Mouse (Mus musculus) liver, adult 2 months (tissue): Measurements from ENCODE around the gene Mpv17. TPM values are rescaled to one million over a fixed set of nuclear protein-coding genes. Genes with fewer than 3 reads are reported as not detected.

Experiments used
- DNase-seq: peaks from one replicate; pipeline ENCODE4 v3.0.0-alpha.2; 2011; ENCODE audit warnings: low read depth, low spot score; ENCODE audit errors: extremely low read depth
- H3K27ac ChIP-seq: fragments of 200-500 bp; replicated peaks from 2 replicates; pipeline ENCODE4 v1.5.1; 2012; ENCODE audit warnings: low read depth, mild to moderate bottlenecking, control low read depth, inconsistent platforms, low read length; ENCODE audit not compliant: insufficient read depth
- H3K27me3 ChIP-seq: fragments of 200-500 bp; 2 replicates; pipeline ENCODE4 v1.6.1; 2012; ENCODE audit warnings: mild to moderate bottlenecking, moderate library complexity, low read length, inconsistent platforms; ENCODE audit not compliant: control insufficient read depth, insufficient read depth
- H3K36me3 ChIP-seq: fragments of 200-500 bp; 2 replicates; pipeline ENCODE4 v1.6.1; 2012; ENCODE audit warnings: low read length, inconsistent platforms; ENCODE audit not compliant: control insufficient read depth, insufficient read depth
- H3K4me1 ChIP-seq: fragments of 200-500 bp; 2 replicates; pipeline ENCODE4 v1.6.1; 2011; ENCODE audit warnings: low read length; ENCODE audit not compliant: control insufficient read depth, insufficient read depth
- H3K4me3 ChIP-seq: fragments of 200-500 bp; 2 replicates; pipeline ENCODE4 v1.5.1; 2011; ENCODE audit warnings: low read depth, mild to moderate bottlenecking, control low read depth, low read length, moderate library complexity; ENCODE audit not compliant: insufficient read depth
- H3K79me2 ChIP-seq: fragments of 200-500 bp; 2 replicates; pipeline ENCODE4 v1.6.1; 2012; ENCODE audit warnings: inconsistent platforms, mild to moderate bottlenecking, low read length, moderate library complexity; ENCODE audit not compliant: control insufficient read depth, insufficient read depth
- H3K9ac ChIP-seq: fragments of 200-500 bp; 2 replicates; pipeline ENCODE4 v1.6.1; 2012; ENCODE audit warnings: low read depth, mild to moderate bottlenecking, control low read depth, inconsistent platforms, low read length
- CTCF ChIP-seq: fragments of 200-500 bp; IDR thresholded peaks from 2 replicates; pipeline ENCODE4 v1.5.1; 2011; ENCODE audit warnings: low read depth, low read length, control low read depth
- POLR2A ChIP-seq: fragments of 200-500 bp; IDR thresholded peaks from 2 replicates; pipeline ENCODE4 v1.6.1; 2011; ENCODE audit warnings: low read length, control low read depth; ENCODE audit not compliant: insufficient read depth; ENCODE audit errors: extremely low read depth
- WGBS: fragments of 180-500 bp; shearing (Covaris S2); methylation state at CpG from one replicate; pipeline ENCODE4 v1.1.7; 2018; 5-methylcytosine and 5-hydroxymethylcytosine counted together
- polyA plus RNA-seq: library from polyadenylated mRNA; depleted of rRNA; stranded (reverse); fragments of >200 nt; gene quantifications from 2 replicates; pipeline ENCODE4 v1.2.3, GENCODE M21; 2012
- total RNA-seq: library from RNA; depleted of rRNA; stranded (reverse); fragments of >200 nt; gene quantifications from 2 replicates; pipeline ENCODE4 v1.2.3, GENCODE M21; 2014

Gene Mpv17
- total and polyA plus RNA-seq, 2 experiments = 49.0 to 92.3 TPM

- no peaks in the 10 kb centered on the region; the same call in 1 of the 2 replicates for H3K27me3 ChIP-seq
- no peaks in the 10 kb centered on the region for H3K4me1 ChIP-seq
- H3K79me2 ChIP-seq = no peaks in the 10 kb centered on the region
- no peaks in the 10 kb centered on the region for H3K36me3 ChIP-seq
- H3K27ac ChIP-seq = no peak overlapping the region
- no peak for TF ChIP-seq POLR2A
- WGBS = 34% methylated on average over 5 of the region's 5 CpGs
- H3K4me3 ChIP-seq = no peak overlapping the region
- no peak for DNase-seq
- no peak overlapping the region for H3K9ac ChIP-seq
These were observed 28.0 kb downstream of the Mpv17 start for GRCm38 (mm10) chr5:31126050-31126449.

GRCm38 (mm10) chr5:31123481-31123880 is 30.6 kb downstream of the Mpv17 start:
- Histone ChIP-seq H3K27me3 (no peaks in the 10 kb centered on the region), H3K9ac (no peak overlapping the region), H3K4me1 (no peaks in the 10 kb centered on the region), H3K27ac (no peak overlapping the region), H3K36me3 (no peaks in the 10 kb centered on the region), H3K79me2 (no peaks in the 10 kb centered on the region), H3K4me3 (no peak overlapping the region)
- DNase-seq = no peak
- 61% methylated on average over 2 of the region's 2 CpGs for WGBS
- TF ChIP-seq POLR2A (no peak), CTCF (no peak)

GRCm38 (mm10) chr5:31121111-31121510 is 32.9 kb downstream of the Mpv17 start:
- H3K4me1 ChIP-seq = no peaks in the 10 kb centered on the region
- no peaks in the 10 kb centered on the region for H3K79me2 ChIP-seq
- TF ChIP-seq CTCF (no peak), POLR2A (no peak)
- no peak overlapping the region for H3K27ac ChIP-seq
- WGBS = 83% methylated on average over 8 of the region's 8 CpGs
- DNase-seq = no peak
- no peak overlapping the region for H3K9ac ChIP-seq
- peaks cover 3% of the 10 kb centered on the region; the same call in 1 of the 2 replicates for H3K27me3 ChIP-seq
- no peak overlapping the region for H3K4me3 ChIP-seq
- H3K36me3 ChIP-seq = no peaks in the 10 kb centered on the region

GRCm38 (mm10) chr5:31116912-31117311 is 37.1 kb downstream of the Mpv17 start:
- peaks cover 3% of the 10 kb centered on the region; the same call in 1 of the 2 replicates for H3K27me3 ChIP-seq
- H3K79me2 ChIP-seq = no peaks in the 10 kb centered on the region
- H3K36me3 ChIP-seq = no peaks in the 10 kb centered on the region
- no peak overlapping the region for H3K9ac ChIP-seq
- 26% methylated on average over 10 of the region's 10 CpGs for WGBS
- no peak overlapping the region for H3K27ac ChIP-seq
- no peak for DNase-seq
- TF ChIP-seq POLR2A (no peak), CTCF (no peak)
- no peak overlapping the region for H3K4me3 ChIP-seq
- H3K4me1 ChIP-seq = no peaks in the 10 kb centered on the region

GRCm38 (mm10) chr5:31116354-31116753 is 37.7 kb downstream of the Mpv17 start, which contains the start of gene Trim54:
TSS of gene Trim54 (plus strand) at chr5:31116712.
- H3K27ac ChIP-seq = no peak within 1 kb of the TSS
- TF ChIP-seq CTCF = no peak
- TF ChIP-seq POLR2A = no peak
- no peak within 1 kb of the TSS for H3K4me3 ChIP-seq
- DNase-seq = no peak
- H3K79me2 ChIP-seq = no peaks in the 10 kb centered on the region
- WGBS = 33% methylated on average over 3 of the region's 3 CpGs
- no peaks in the 10 kb centered on the region for H3K36me3 ChIP-seq
- H3K4me1 ChIP-seq = no peaks in the 10 kb centered on the region
- no peak within 1 kb of the TSS for H3K9ac ChIP-seq
- peaks cover 3% of the 10 kb centered on the region; the same call in 1 of the 2 replicates for H3K27me3 ChIP-seq

GRCm38 (mm10) chr5:31110781-31111180 is 43.3 kb downstream of the Mpv17 start:
- Histone ChIP-seq H3K27ac (no peak overlapping the region), H3K27me3 (no peaks in the 10 kb centered on the region), H3K4me1 (no peaks in the 10 kb centered on the region), H3K36me3 (no peaks in the 10 kb centered on the region), H3K9ac (no peak overlapping the region), H3K79me2 (no peaks in the 10 kb centered on the region), H3K4me3 (no peak overlapping the region)
- peak; percentile 11 for DNase-seq
- TF ChIP-seq CTCF (no peak), POLR2A (no peak)
- WGBS = 26% methylated on average over 7 of the region's 7 CpGs
